Mouse (Mus musculus) thymus, postnatal 0 days (tissue): Measurements from ENCODE around the gene Ccr8. TPM values are rescaled to one million over a fixed set of nuclear protein-coding genes. Genes with fewer than 3 reads are reported as not detected.

Experiments used
- DNase-seq: peaks from one replicate; pipeline ENCODE4 v3.0.0-alpha.2; 2015; ENCODE audit warnings: low spot score
- polyA plus RNA-seq: library from polyadenylated mRNA; unstranded; fragments of >200 nt; fragmentation: Nextera tagmentation; extraction: Ambion mirVana; gene quantifications from 2 replicates; pipeline ENCODE4 v1.2.1, GENCODE M21; 2015

Gene Ccr8
- polyA plus RNA-seq, 1 experiment from 2014 or later = 25.0 TPM

GRCm38 (mm10) chr9:120131784-120132288, 39.9 kb downstream of the Ccr8 start:
- no peak for DNase-seq

GRCm38 (mm10) chr9:120132980-120133754, 41.3 kb downstream of the Ccr8 start:
- no peak for DNase-seq

GRCm38 (mm10) chr9:120133755-120134475, 42.0 kb downstream of the Ccr8 start:
- no peak for DNase-seq

- no peak for DNase-seq
Observed at GRCm38 (mm10) chr9:120134529-120135160, 42.7 kb downstream of the Ccr8 start.

- no peak for DNase-seq
Observed at GRCm38 (mm10) chr9:120135454-120135853, 43.5 kb downstream of the Ccr8 start.

- peak; percentile 71 for DNase-seq
Observed at GRCm38 (mm10) chr9:120140652-120141051, 48.7 kb downstream of the Ccr8 start.

GRCm38 (mm10) chr9:120144474-120144873, 52.6 kb downstream of the Ccr8 start:
- no peak for DNase-seq

Other genes starting within 250 kb of the Ccr8 start
- gene Wdr48, start 197.2 kb upstream of the Ccr8 start, polyA plus RNA-seq = 37.8 and 39.0 TPM in 2 replicates
- gene Gorasp1, start 154.5 kb upstream of the Ccr8 start, polyA plus RNA-seq = 7.6 and 8.3 TPM in 2 replicates
- 0.05 TPM in 2 replicates for gene Ttc21a, start 154.5 kb upstream of the Ccr8 start, polyA plus RNA-seq
- 41.3 and 43.3 TPM in 2 replicates for gene Csrnp1, start 107.5 kb upstream of the Ccr8 start, polyA plus RNA-seq
- gene Xirp1, start 68.5 kb upstream of the Ccr8 start, polyA plus RNA-seq = 0.09 TPM in 1 of 2 replicates, not detected in the other
- 4.0 and 4.3 TPM in 2 replicates for gene Cx3cr1, start 22.2 kb upstream of the Ccr8 start, polyA plus RNA-seq
- gene Slc25a38, start 18.3 kb downstream of the Ccr8 start, polyA plus RNA-seq = 32.8 and 35.7 TPM in 2 replicates
- 1,819 and 1,824 TPM in 2 replicates for gene Rpsa, start 35.6 kb downstream of the Ccr8 start, polyA plus RNA-seq
- not detected in 2 replicates for gene Mobp, start 57.6 kb downstream of the Ccr8 start, polyA plus RNA-seq
- gene Myrip, start 209.4 kb downstream of the Ccr8 start, polyA plus RNA-seq = 0.40 TPM in 1 of 2 replicates, not detected in the other